Mouse (Mus musculus) ovary, adult 2 months (tissue): ENCODE data around the gene Mex3b. TPM values are rescaled to one million over a fixed set of nuclear protein-coding genes. Genes with fewer than 3 reads are reported as not detected.

ENCODE experiments used
- polyA plus RNA-seq: library from polyadenylated mRNA; depleted of rRNA; stranded (reverse); fragments of >200 nt; gene quantifications from 2 replicates; pipeline ENCODE4 v1.2.3, GENCODE M21; 2012; rRNA removed

Gene Mex3b
- 51.4 and 63.7 TPM in 2 replicates for polyA plus RNA-seq

GRCm38 (mm10) chr7:82867271-82868121 lies at the start of gene Mex3b:
Gene Mex3b (plus strand): TSS chr7:82867333.

Other genes with a start within 250 kb of the Mex3b start
- gene Saxo2, start 218.8 kb upstream of the Mex3b start, polyA plus RNA-seq = 5.2 and 5.7 TPM in 2 replicates
- 2.5 and 2.8 TPM in 2 replicates for gene Efl1, start 218.7 kb upstream of the Mex3b start, polyA plus RNA-seq